Mouse (Mus musculus): ENCODE data around the gene Gm49711.

- TF ChIP-seq ZC3H11A (IDR thresholded peaks at IDR 0.05; ENCODE audit: borderline replicate concordance, low read depth, low read length), result no peak
- TF ChIP-seq CHD2 (IDR thresholded peaks at IDR 0.05; ENCODE audit: low read depth, low read length), result no peak
Observed at GRCm38 (mm10) chr16:92064801-92065200, 6.7 kb downstream of the Gm49711 start.
